Mouse (Mus musculus): ENCODE data around the gene Sars.

Sars gene

DNA sequence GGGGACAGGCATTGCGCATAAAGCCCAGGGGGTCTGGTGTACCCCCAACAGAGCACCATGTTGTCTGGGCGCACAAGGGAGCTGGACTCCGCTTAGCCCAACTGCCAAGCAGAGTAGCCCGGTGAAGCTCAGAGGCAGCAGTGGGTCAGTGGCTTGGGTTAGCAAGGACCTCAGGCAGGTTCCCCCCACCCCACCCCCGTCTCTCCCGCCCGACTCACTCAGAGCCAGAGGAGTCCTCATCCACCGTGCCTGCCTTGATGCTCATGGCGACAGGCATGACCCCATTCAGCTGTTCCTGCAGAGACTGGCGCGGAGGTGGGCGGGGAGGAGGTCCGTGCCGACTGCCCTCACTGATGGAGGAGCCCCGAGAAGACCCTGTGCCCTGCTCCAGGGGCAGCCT is 52.2 kb downstream of the Sars start:
- DNase-seq (ENCODE audit: extremely low spot score, low spot score): no peak

GRCm38 (mm10) chr3:108392299-108392698 is 52.7 kb downstream of the Sars start:
- DNase-seq (ENCODE audit: extremely low spot score, low spot score): no peak

GRCm38 (mm10) chr3:108389111-108389545 is 55.9 kb downstream of the Sars start:
- DNase-seq (ENCODE audit: extremely low spot score, low spot score): peak; percentile 98

GRCm38 (mm10) chr3:108386186-108386585 is 58.8 kb downstream of the Sars start:
- DNase-seq (ENCODE audit: extremely low spot score, low spot score): no peak

GRCm38 (mm10) chr3:108384425-108384824 is 60.6 kb downstream of the Sars start:
- no peak for DNase-seq (ENCODE audit: extremely low spot score, low spot score)

DNA sequence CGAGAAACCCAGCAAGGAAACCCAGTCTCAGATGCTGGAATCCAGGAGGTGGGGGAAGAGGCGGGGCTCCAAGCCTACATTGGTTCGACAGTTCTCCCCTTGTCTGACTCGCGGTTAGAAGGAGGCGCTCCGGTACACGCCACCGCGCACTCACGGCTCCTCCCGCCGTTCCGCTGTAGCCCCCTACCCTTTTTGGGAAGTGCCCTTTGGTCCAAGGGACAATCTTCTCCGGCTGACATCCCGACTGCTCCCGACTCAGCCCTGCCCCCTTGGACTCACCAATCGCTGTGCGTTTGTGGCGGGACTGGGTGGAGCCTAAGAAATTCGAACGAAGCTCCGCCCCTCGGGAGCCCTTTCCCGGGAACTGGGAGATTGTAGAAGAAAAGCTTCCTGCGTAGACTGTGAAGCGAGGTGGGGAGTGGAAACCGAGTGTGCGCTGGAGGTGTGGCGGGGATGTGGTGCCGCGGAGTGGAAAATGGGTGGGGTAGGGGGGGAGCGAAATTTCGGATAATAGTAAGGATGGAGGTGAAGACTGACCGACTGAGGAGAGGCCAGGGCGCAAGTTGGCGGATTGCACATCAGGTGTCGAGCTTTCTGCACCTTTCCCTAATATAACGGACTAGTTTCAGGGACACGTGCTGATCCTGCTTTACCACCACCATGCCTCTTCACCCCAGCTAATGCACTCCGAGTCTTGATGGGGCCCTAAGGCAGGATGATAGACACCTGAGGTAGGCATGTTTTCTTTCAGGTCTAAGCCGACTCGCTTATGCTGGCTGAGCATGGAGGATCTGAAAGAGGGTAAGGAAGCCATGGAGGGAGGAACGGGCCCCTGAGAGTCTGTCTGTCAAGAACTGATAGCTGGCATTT is 61.3 kb downstream of the Sars start, which contains the start of gene Psrc1:
Psrc1 (plus strand) TSS at position 355 of the 870 bp plus-strand sequence.
- peak; percentile 92 for DNase-seq (ENCODE audit: extremely low spot score, low spot score)

GRCm38 (mm10) chr3:108381945-108382875 is 62.8 kb downstream of the Sars start:
- no peak for DNase-seq (ENCODE audit: extremely low spot score, low spot score)

GRCm38 (mm10) chr3:108380695-108381094 is 64.3 kb downstream of the Sars start:
- no peak for DNase-seq (ENCODE audit: extremely low spot score, low spot score)

- DNase-seq (ENCODE audit: extremely low spot score, low spot score): no peak
Observed at GRCm38 (mm10) chr3:108378875-108379663, 65.9 kb downstream of the Sars start.

All from neural tube, embryonic 10.5 days (tissue).